Mouse (Mus musculus) forebrain, postnatal 0 days (tissue): ENCODE results near the gene Rfc5. TPM values are rescaled to one million over a fixed set of nuclear protein-coding genes. Genes with fewer than 3 reads are reported as not detected.

Experiments
- ATAC-seq: fragments of 200-750 bp; cut with Nextera tagmentation; 2 replicates; pipeline ENCODE4 v1.8.0; 2017; ENCODE audit warnings: mild to moderate bottlenecking, moderate library complexity
- DNase-seq: peaks from one replicate; pipeline ENCODE4 v3.0.0-alpha.2; 2015
- H3K27ac ChIP-seq: fragments of 300-500 bp; sonication (generic); 2 replicates; pipeline ENCODE4 v1.5.1; 2014; ENCODE audit warnings: low read depth, mild to moderate bottlenecking, antibody characterized with exemption, low read length, moderate library complexity, mixed read lengths
- H3K27me3 ChIP-seq: fragments of 300-500 bp; sonication (generic); 2 replicates; pipeline ENCODE4 v1.6.1; 2014; ENCODE audit warnings: mild to moderate bottlenecking, low read length, mixed read lengths; ENCODE audit not compliant: insufficient read depth
- H3K36me3 ChIP-seq: fragments of 300-500 bp; sonication (generic); 2 replicates; pipeline ENCODE4 v1.6.1; 2014; ENCODE audit warnings: mild to moderate bottlenecking, moderate library complexity; ENCODE audit not compliant: insufficient read depth
- H3K4me1 ChIP-seq: fragments of 300-500 bp; sonication (generic); 2 replicates; pipeline ENCODE4 v1.6.1; 2014; ENCODE audit warnings: antibody characterized with exemption; ENCODE audit not compliant: insufficient read depth
- H3K4me2 ChIP-seq: fragments of 300-500 bp; sonication (generic); 2 replicates; pipeline ENCODE4 v1.6.1; 2014; ENCODE audit warnings: low read depth, mild to moderate bottlenecking, moderate library complexity
- H3K4me3 ChIP-seq: fragments of 300-500 bp; sonication (generic); 2 replicates; pipeline ENCODE4 v1.5.1; 2014; ENCODE audit warnings: low read depth, low read length, mixed read lengths
- H3K9ac ChIP-seq: fragments of 300-500 bp; sonication (generic); 2 replicates; pipeline ENCODE4 v1.6.1; 2014; ENCODE audit warnings: mild to moderate bottlenecking
- H3K9me3 ChIP-seq: fragments of 300-500 bp; sonication (generic); 2 replicates; pipeline ENCODE4 v1.6.1; 2016; ENCODE audit warnings: low read length
- CTCF ChIP-seq: sonication (generic); IDR thresholded peaks from 2 replicates; pipeline ENCODE4 v1.5.1; 2016; ENCODE audit warnings: antibody characterized with exemption, control low read depth, low read depth
- WGBS: fragments of 180-500 bp; shearing (Covaris S2); extraction: QIAGEN DNeasy Blood & Tissue Kit; methylation state at CpG from one replicate; pipeline ENCODE4 v1.1.7; 2014; 5-methylcytosine and 5-hydroxymethylcytosine counted together
- polyA plus RNA-seq: library from polyadenylated mRNA; unstranded; fragments of >200 nt; fragmentation: Nextera tagmentation; extraction: Ambion mirVana; gene quantifications from 2 replicates; pipeline ENCODE4 v1.2.1, GENCODE M21; 2015
- total RNA-seq: library from RNA; depleted of rRNA; stranded (reverse); fragments of >200 nt; gene quantifications from 2 replicates; pipeline ENCODE4 v1.2.3, GENCODE M21; 2014

The Rfc5 gene
- total and polyA plus RNA-seq, 2 experiments from 2014 or later = 21.3 to 28.7 TPM

- no peak overlapping the region for H3K4me2 ChIP-seq
- ATAC-seq (no peak), DNase-seq (no peak)
- no peak overlapping the region for H3K9ac ChIP-seq
- H3K27ac ChIP-seq = no peak overlapping the region
- no peak for TF ChIP-seq CTCF
- H3K4me1 ChIP-seq = no peaks in the 10 kb centered on the region
- H3K4me3 ChIP-seq = no peak overlapping the region
- WGBS = 78% methylated on average over 11 of the region's 11 CpGs
- no peaks in the 10 kb centered on the region for H3K9me3 ChIP-seq
- no peaks in the 10 kb centered on the region for H3K27me3 ChIP-seq
- H3K36me3 ChIP-seq = peaks cover 90% of the 10 kb centered on the region
These were observed 12.5 kb downstream of the Rfc5 start for GRCm38 (mm10) chr5:117376331-117376761.

DNA sequence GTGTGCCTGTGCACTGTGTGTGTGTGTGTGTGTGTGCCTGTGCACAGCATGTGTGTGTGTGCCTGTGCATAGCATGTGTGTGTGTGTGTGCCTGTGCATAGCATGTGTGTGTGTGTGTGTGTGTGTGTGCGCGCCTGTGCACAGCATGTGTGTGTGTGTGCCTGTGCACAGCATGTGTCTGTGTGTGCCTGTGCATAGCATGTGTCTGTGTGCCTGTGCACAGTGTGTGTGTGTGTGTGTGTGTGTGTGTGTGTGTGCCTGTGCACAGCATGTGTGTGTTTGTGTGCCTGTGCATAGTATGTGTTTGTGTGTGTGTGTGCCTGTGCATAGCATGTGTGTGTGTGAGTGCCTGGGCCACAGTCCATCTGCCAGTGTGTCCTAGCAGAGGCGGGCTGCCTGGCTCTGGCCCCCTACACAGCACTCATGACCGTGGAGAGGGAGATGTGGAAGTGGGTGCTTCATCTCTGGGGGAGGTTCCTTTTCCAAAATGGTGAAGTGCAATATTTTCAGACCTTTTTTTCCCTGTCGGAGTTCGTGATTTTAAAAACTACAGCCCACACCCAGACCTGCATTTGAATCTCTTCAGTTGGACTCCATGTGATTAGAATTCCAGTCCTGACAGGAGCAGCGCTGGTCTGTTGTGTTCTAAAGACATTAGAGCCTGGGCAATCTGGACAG is 14.3 kb downstream of the Rfc5 start:
- Histone ChIP-seq H3K4me2 (no peak overlapping the region), H3K9ac (no peak overlapping the region), H3K4me1 (no peaks in the 10 kb centered on the region), H3K27ac (no peak overlapping the region), H3K9me3 (no peaks in the 10 kb centered on the region), H3K4me3 (no peak overlapping the region), H3K27me3 (no peaks in the 10 kb centered on the region), H3K36me3 (peaks cover 91% of the 10 kb centered on the region)
- DNase-seq = no peak
- 84% methylated on average over 7 of the region's 7 CpGs for WGBS
- TF ChIP-seq CTCF = no peak
- ATAC-seq = no peak

GRCm38 (mm10) chr5:117373418-117373817 is 15.4 kb downstream of the Rfc5 start:
- H3K4me1 ChIP-seq = no peaks in the 10 kb centered on the region
- peaks cover 92% of the 10 kb centered on the region for H3K36me3 ChIP-seq
- no peak overlapping the region for H3K27ac ChIP-seq
- no peaks in the 10 kb centered on the region for H3K9me3 ChIP-seq
- ATAC-seq = no peak
- no peak overlapping the region for H3K9ac ChIP-seq
- no peak for DNase-seq
- WGBS = 96% methylated on average over 9 of the region's 9 CpGs
- no peak overlapping the region for H3K4me2 ChIP-seq
- H3K4me3 ChIP-seq = no peak overlapping the region
- no peaks in the 10 kb centered on the region for H3K27me3 ChIP-seq
- no peak for TF ChIP-seq CTCF

DNA sequence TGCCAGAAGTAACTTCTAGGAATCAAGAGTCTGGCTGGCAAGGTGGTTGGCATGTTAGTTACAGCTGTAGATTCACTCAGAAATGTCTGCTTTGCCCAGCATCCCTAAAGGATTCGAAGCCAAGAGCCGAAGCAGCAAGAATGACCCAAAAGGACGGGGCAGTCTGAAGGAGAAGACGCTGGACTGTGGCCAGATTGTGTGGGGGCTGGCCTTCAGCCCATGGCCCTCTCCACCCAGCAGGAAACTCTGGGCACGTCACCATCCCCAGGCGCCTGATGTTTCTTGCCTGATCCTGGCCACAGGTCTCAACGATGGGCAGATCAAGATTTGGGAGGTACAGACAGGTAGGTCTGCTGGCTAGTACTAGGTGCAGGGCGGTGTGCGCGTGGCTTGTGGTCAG is 18.3 kb downstream of the Rfc5 start:
- no peak for DNase-seq
- no peaks in the 10 kb centered on the region for H3K4me1 ChIP-seq
- no peak overlapping the region for H3K4me3 ChIP-seq
- WGBS = 73% methylated on average over 10 of the region's 10 CpGs
- TF ChIP-seq CTCF = no peak
- ATAC-seq = no peak
- peaks cover 83% of the 10 kb centered on the region for H3K36me3 ChIP-seq
- no peaks in the 10 kb centered on the region for H3K9me3 ChIP-seq
- no peak overlapping the region for H3K9ac ChIP-seq
- H3K27me3 ChIP-seq = no peaks in the 10 kb centered on the region
- no peak overlapping the region for H3K27ac ChIP-seq
- H3K4me2 ChIP-seq = no peak overlapping the region

- Histone ChIP-seq H3K27ac (no peak overlapping the region), H3K4me2 (no peak overlapping the region), H3K4me1 (no peaks in the 10 kb centered on the region), H3K36me3 (peaks cover 80% of the 10 kb centered on the region), H3K9me3 (no peaks in the 10 kb centered on the region), H3K9ac (no peak overlapping the region), H3K4me3 (no peak overlapping the region), H3K27me3 (no peaks in the 10 kb centered on the region)
- ATAC-seq = no peak
- DNase-seq = no peak
- 68% methylated on average over 8 of the region's 8 CpGs for WGBS
- no peak for TF ChIP-seq CTCF
These were observed 21.6 kb downstream of the Rfc5 start for GRCm38 (mm10) chr5:117367206-117367605.

GRCm38 (mm10) chr5:117365904-117366561 is 22.8 kb downstream of the Rfc5 start:
- TF ChIP-seq CTCF = no peak
- H3K9me3 ChIP-seq = no peaks in the 10 kb centered on the region
- H3K9ac ChIP-seq = no peak overlapping the region
- H3K27ac ChIP-seq = no peak overlapping the region
- no peaks in the 10 kb centered on the region for H3K27me3 ChIP-seq
- H3K4me2 ChIP-seq = no peak overlapping the region
- 91% methylated on average over 13 of the region's 13 CpGs for WGBS
- H3K36me3 ChIP-seq = peaks cover 68% of the 10 kb centered on the region
- ATAC-seq (no peak), DNase-seq (no peak)
- no peak overlapping the region for H3K4me3 ChIP-seq
- H3K4me1 ChIP-seq = peaks cover under 1% of the 10 kb centered on the region

GRCm38 (mm10) chr5:117364821-117365220 is 24.0 kb downstream of the Rfc5 start:
- Histone ChIP-seq H3K9me3 (no peaks in the 10 kb centered on the region), H3K27me3 (no peaks in the 10 kb centered on the region), H3K36me3 (peaks cover 56% of the 10 kb centered on the region), H3K4me3 (no peak overlapping the region), H3K4me1 (peaks cover 11% of the 10 kb centered on the region), H3K9ac (no peak overlapping the region), H3K4me2 (no peak overlapping the region), H3K27ac (no peak overlapping the region)
- ATAC-seq = no peak
- no peak for TF ChIP-seq CTCF
- no peak for DNase-seq
- 84% methylated on average over 3 of the region's 3 CpGs for WGBS
